Mouse (Mus musculus) MEL (cell line): ENCODE measurements at regions not wholly inside any gene's neighbourhood (a gene's known extent, or its start where the extent isn't known, plus 50 kb on each side); places are given as distances from the start of the nearest gene placed in this dataset.

Experiments
- DNase-seq: peaks from one replicate; pipeline ENCODE4 v3.0.0; 2011; ENCODE audit warnings: low read depth, low spot score
- H3K27ac ChIP-seq: 2 replicates; pipeline ENCODE4 v1.5.1; 2012; ENCODE audit warnings: low read depth, mild to moderate bottlenecking, control low read depth, low read length, moderate library complexity; ENCODE audit not compliant: control insufficient read depth
- H3K27me3 ChIP-seq, 2 experiments: fragments of 150-350 bp in 1 of 2; sonication (generic) in 1 of 2; 2 replicates each; pipeline ENCODE4 v1.6.1; 2012; ENCODE audit warnings: low read length in 2 of 2, mild to moderate bottlenecking in 2 of 2, improper control_type of control experiment in 1 of 2, moderate library complexity in 1 of 2; ENCODE audit not compliant: insufficient read depth in 2 of 2, control insufficient read depth in 1 of 2
- H3K36me3 ChIP-seq, 2 experiments: 2 replicates each; pipeline ENCODE4 v1.6.1; 2012 to 2014; ENCODE audit warnings: low read length in 2 of 2, improper control_type of control experiment in 1 of 2, inconsistent platforms in 1 of 2, mild to moderate bottlenecking in 1 of 2; ENCODE audit not compliant: insufficient read depth in 2 of 2, control insufficient read depth in 1 of 2
- H3K4me1 ChIP-seq, 2 experiments: fragments of 150-350 bp in 1 of 2; sonication (generic) in 1 of 2; 2 replicates each; pipeline ENCODE4 v1.6.1; 2012; ENCODE audit warnings: low read length in 2 of 2, improper control_type of control experiment in 1 of 2, mild to moderate bottlenecking in 1 of 2; ENCODE audit not compliant: insufficient read depth in 2 of 2, control insufficient read depth in 1 of 2
- H3K4me3 ChIP-seq, 2 experiments: fragments of 150-350 bp in 1 of 2; sonication (generic) in 1 of 2; 2 replicates each; pipeline ENCODE4 v1.5.1; 2012; ENCODE audit warnings: low read depth in 2 of 2, low read length in 2 of 2, mild to moderate bottlenecking in 2 of 2, moderate library complexity in 2 of 2, control low read depth in 1 of 2, improper control_type of control experiment in 1 of 2; ENCODE audit not compliant: control insufficient read depth in 1 of 2, insufficient read depth in 1 of 2
- H3K79me2 ChIP-seq: 2 replicates; pipeline ENCODE4 v1.6.1; 2012; ENCODE audit warnings: mild to moderate bottlenecking, low read length, moderate library complexity; ENCODE audit not compliant: control insufficient read depth, poor library complexity, insufficient read depth
- H3K9ac ChIP-seq: 2 replicates; pipeline ENCODE4 v1.6.1; 2012; ENCODE audit warnings: low read depth, mild to moderate bottlenecking, control low read depth, low read length, moderate library complexity; ENCODE audit not compliant: control insufficient read depth, poor library complexity, severe bottlenecking
- H3K9me3 ChIP-seq: fragments of 150-350 bp; sonication (generic); replicated peaks from 2 replicates; pipeline ENCODE4 v1.6.1; 2012; ENCODE audit warnings: mild to moderate bottlenecking, low read length, improper control_type of control experiment, moderate library complexity; ENCODE audit not compliant: insufficient read depth
- BHLHE40 ChIP-seq: IDR thresholded peaks from 2 replicates; pipeline ENCODE4 v1.6.1; 2012; ENCODE audit warnings: low read depth, mild to moderate bottlenecking, inconsistent platforms, low read length, improper control_type of control experiment, borderline replicate concordance
- CHD1 ChIP-seq: IDR thresholded peaks from 2 replicates; pipeline ENCODE4 v1.6.1; 2012; ENCODE audit warnings: low read depth, mild to moderate bottlenecking, inconsistent platforms, low read length, improper control_type of control experiment
- CTCF ChIP-seq, 3 experiments: IDR thresholded peaks in 2 of 3; conservative IDR thresholded peaks in 1 of 3; 2 replicates each; pipeline ENCODE4 v1.5.1; 2011 to 2012; ENCODE audit warnings: low read length in 3 of 3, low read depth in 2 of 3, mild to moderate bottlenecking in 2 of 3, improper control_type of control experiment in 1 of 3, inconsistent platforms in 1 of 3, mixed read lengths in 1 of 3, moderate library complexity in 1 of 3; ENCODE audit not compliant: control insufficient read depth in 1 of 3, insufficient read depth in 1 of 3, poor library complexity in 1 of 3, severe bottlenecking in 1 of 3
- E2F4 ChIP-seq: IDR thresholded peaks from 2 replicates; pipeline ENCODE4 v1.6.1; 2011; ENCODE audit warnings: low read depth, low read length, improper control_type of control experiment, borderline replicate concordance
- EP300 ChIP-seq, 2 experiments: IDR thresholded peaks; 2 replicates each; pipeline ENCODE4 v1.6.1; 2011; ENCODE audit warnings: improper control_type of control experiment in 2 of 2, low read length in 2 of 2, low read depth in 1 of 2, mild to moderate bottlenecking in 1 of 2
- GATA1 ChIP-seq: IDR thresholded peaks from 2 replicates; pipeline ENCODE4 v1.6.1; 2011; ENCODE audit warnings: low read depth, low read length, improper control_type of control experiment
- JUND ChIP-seq: IDR thresholded peaks from 2 replicates; pipeline ENCODE4 v1.6.1; 2011; ENCODE audit warnings: low read depth, mild to moderate bottlenecking, improper control_type of control experiment, low read length
- KAT2A ChIP-seq: conservative IDR thresholded peaks from 2 replicates; pipeline ENCODE4 v1.6.1; 2012; ENCODE audit warnings: low read depth, low read length, improper control_type of control experiment, inconsistent platforms
- MAFK ChIP-seq: IDR thresholded peaks from 2 replicates; pipeline ENCODE4 v1.6.1; 2011; ENCODE audit warnings: low read depth, mild to moderate bottlenecking, low read length, improper control_type of control experiment, borderline replicate concordance
- MAX ChIP-seq: IDR thresholded peaks from 2 replicates; pipeline ENCODE4 v1.6.1; 2011; ENCODE audit warnings: low read length, improper control_type of control experiment
- MEF2A ChIP-seq: IDR thresholded peaks from 2 replicates; pipeline ENCODE4 v1.6.1; 2014; ENCODE audit warnings: low read depth, mild to moderate bottlenecking, inconsistent platforms, low read length, improper control_type of control experiment; ENCODE audit not compliant: poor library complexity, insufficient replicate concordance, severe bottlenecking; ENCODE audit errors: extremely low read depth
- MYC ChIP-seq: IDR thresholded peaks from 2 replicates; pipeline ENCODE4 v1.6.1; 2011; ENCODE audit warnings: low read depth, mild to moderate bottlenecking, low read length, improper control_type of control experiment, moderate library complexity
- NELFE ChIP-seq: IDR thresholded peaks from 2 replicates; pipeline ENCODE4 v1.6.1; 2011; ENCODE audit warnings: low read depth, low read length, improper control_type of control experiment
- NRF1 ChIP-seq: IDR thresholded peaks from 2 replicates; pipeline ENCODE4 v1.6.1; 2014; ENCODE audit warnings: low read depth, mild to moderate bottlenecking, inconsistent platforms, low read length, improper control_type of control experiment, moderate library complexity; ENCODE audit not compliant: poor library complexity, insufficient read depth, severe bottlenecking
- POLR2A ChIP-seq, 2 experiments: IDR thresholded peaks; 2 replicates each; pipeline ENCODE4 v1.6.1; 2011 to 2012; ENCODE audit warnings: low read length in 2 of 2, mild to moderate bottlenecking in 2 of 2, control low read depth in 1 of 2, improper control_type of control experiment in 1 of 2, low read depth in 1 of 2, moderate library complexity in 1 of 2; ENCODE audit not compliant: control insufficient read depth in 1 of 2, insufficient read depth in 1 of 2, poor library complexity in 1 of 2
- POLR2AphosphoS2 ChIP-seq: IDR thresholded peaks from 2 replicates; pipeline ENCODE4 v1.6.1; 2011; ENCODE audit warnings: low read length, improper control_type of control experiment
- POLR2AphosphoS5 ChIP-seq: IDR thresholded peaks from 2 replicates; pipeline ENCODE4 v1.6.1; 2012; ENCODE audit warnings: low read depth, borderline replicate concordance, mild to moderate bottlenecking, inconsistent platforms, low read length, moderate library complexity, mixed read lengths
- RAD21 ChIP-seq: IDR thresholded peaks from 2 replicates; pipeline ENCODE4 v1.6.1; 2011; ENCODE audit warnings: mild to moderate bottlenecking, low read depth, low read length, improper control_type of control experiment
- SIN3A ChIP-seq: IDR thresholded peaks from 2 replicates; pipeline ENCODE4 v1.6.1; 2012; ENCODE audit warnings: low read length, improper control_type of control experiment, inconsistent platforms
- SMC3 ChIP-seq: IDR thresholded peaks from 2 replicates; pipeline ENCODE4 v1.6.1; 2011; ENCODE audit warnings: low read depth, low read length, improper control_type of control experiment
- TAL1 ChIP-seq: IDR thresholded peaks from 2 replicates; pipeline ENCODE4 v1.6.1; 2012; ENCODE audit warnings: mild to moderate bottlenecking, inconsistent platforms, low read length, moderate library complexity, mixed read lengths
- TCF12 ChIP-seq: IDR thresholded peaks from 2 replicates; pipeline ENCODE4 v1.6.1; 2014; ENCODE audit warnings: low read depth, mild to moderate bottlenecking, inconsistent platforms, low read length, improper control_type of control experiment, moderate library complexity
- UBTF ChIP-seq: IDR thresholded peaks from 2 replicates; pipeline ENCODE4 v1.6.1; 2012; ENCODE audit warnings: low read depth, mild to moderate bottlenecking, inconsistent platforms, low read length, improper control_type of control experiment, moderate library complexity, borderline replicate concordance; ENCODE audit not compliant: insufficient read depth
- ZC3H11A ChIP-seq: IDR thresholded peaks from 2 replicates; pipeline ENCODE4 v1.6.1; 2012; ENCODE audit warnings: low read depth, mild to moderate bottlenecking, inconsistent platforms, low read length, improper control_type of control experiment
- ZMIZ1 ChIP-seq: IDR thresholded peaks from 2 replicates; pipeline ENCODE4 v1.6.1; 2012; ENCODE audit warnings: low read depth, mild to moderate bottlenecking, inconsistent platforms, low read length, improper control_type of control experiment, moderate library complexity

- DNase-seq = no peak
- Histone ChIP-seq H3K27me3 (no peaks in the 10 kb centered on the region; a peak in 1 of 4 replicates), H3K79me2 (no peaks in the 10 kb centered on the region), H3K4me1 (peaks cover 8 to 15% of the 10 kb centered on the region in 2 experiments), H3K36me3 (peaks cover 0 to 6% of the 10 kb centered on the region in 2 experiments; a peak in 2 of 4 replicates), H3K9me3 (no peaks in the 10 kb centered on the region), H3K27ac (peak overlapping the region; percentile 6; the same call in 1 of the 2 replicates), H3K4me3 (peak overlapping the region; percentile 10 to 44; a peak in 2 of 4 replicates), H3K9ac (peak overlapping the region; percentile 45)
- TF ChIP-seq TCF12 (no peak), BHLHE40 (no peak), RAD21 (no peak), KAT2A (no peak), JUND (no peak), POLR2AphosphoS5 (no peak), ZMIZ1 (no peak), MEF2A (no peak), POLR2AphosphoS2 (no peak), POLR2A (IDR thresholded peaks at IDR 0.05; ENCODE audit: control insufficient read depth in 1 of 2, insufficient read depth in 1 of 2, low read depth in 1 of 2, low read length in 2 of 2, poor library complexity in 1 of 2) (no peak), SIN3A (no peak), ZC3H11A (no peak), MAX (no peak), TAL1 (no peak), CTCF (IDR thresholded peaks at IDR 0.05 in 2 of 3, conservative IDR thresholded peaks at IDR 0.05 in 1 of 3; ENCODE audit: control insufficient read depth in 1 of 3, insufficient read depth in 1 of 3, low read depth in 2 of 3, low read length in 3 of 3, poor library complexity in 1 of 3, severe bottlenecking in 1 of 3) (no peak), EP300 (IDR thresholded peaks at IDR 0.05; ENCODE audit: low read depth in 1 of 2, low read length in 2 of 2) (no peak), MAFK (no peak)
These were observed 70.5 kb upstream of the Armc2 start for GRCm38 (mm10) chr10:42088570-42089234.

- no peaks in the 10 kb centered on the region for H3K79me2 ChIP-seq
- H3K4me1 ChIP-seq = peaks cover 8 to 15% of the 10 kb centered on the region in 2 experiments
- H3K36me3 ChIP-seq = peaks cover 0 to 6% of the 10 kb centered on the region in 2 experiments; a peak in 2 of 4 replicates
- no peak overlapping the region for H3K9ac ChIP-seq
- H3K27me3 ChIP-seq = no peaks in the 10 kb centered on the region; a peak in 1 of 4 replicates
- H3K4me3 ChIP-seq = no peak overlapping the region
- no peak overlapping the region for H3K27ac ChIP-seq
- no peak for DNase-seq
- H3K9me3 ChIP-seq = no peaks in the 10 kb centered on the region
- TF ChIP-seq CTCF (IDR thresholded peaks at IDR 0.05 in 2 of 3, conservative IDR thresholded peaks at IDR 0.05 in 1 of 3; ENCODE audit: control insufficient read depth in 1 of 3, insufficient read depth in 1 of 3, low read depth in 2 of 3, low read length in 3 of 3, poor library complexity in 1 of 3, severe bottlenecking in 1 of 3) = no peak
- no peak for TF ChIP-seq MEF2A
- no peak for TF ChIP-seq SIN3A
- TF ChIP-seq KAT2A = no peak
- no peak for TF ChIP-seq TCF12
- no peak for TF ChIP-seq EP300 (IDR thresholded peaks at IDR 0.05; ENCODE audit: low read depth in 1 of 2, low read length in 2 of 2)
- TF ChIP-seq MAX = no peak
- TF ChIP-seq E2F4 = no peak
- TF ChIP-seq CHD1 = no peak
- TF ChIP-seq NELFE = no peak
- no peak for TF ChIP-seq SMC3
- no peak for TF ChIP-seq JUND
- TF ChIP-seq MYC = no peak
- no peak for TF ChIP-seq BHLHE40
- no peak for TF ChIP-seq GATA1
- TF ChIP-seq NRF1 = no peak
- TF ChIP-seq UBTF = no peak
These were observed 69.7 kb upstream of the Armc2 start for GRCm38 (mm10) chr10:42087906-42088305.
